Mouse (Mus musculus): ENCODE measurements at regions not wholly inside any gene's neighbourhood (a gene's known extent, or its start where the extent isn't known, plus 50 kb on each side); places are given as distances from the start of the nearest gene placed in this dataset.
"Not testable (repeated sequence)": the region's sequence is repeated elsewhere in the genome, so short reads cannot be mapped to it uniquely, and the experiment has no call there.

- DNase-seq (ENCODE audit: low spot score in 2 of 2): no peak
Measured at GRCm38 (mm10) chr12:5764445-5765170, 389.1 kb upstream of the Klhl29 start.

- DNase-seq (ENCODE audit: low spot score in 2 of 2): no peak
Measured at GRCm38 (mm10) chr12:5764026-5764425, 388.5 kb upstream of the Klhl29 start.

- peak; percentile 17 to 67 for DNase-seq (ENCODE audit: low spot score in 2 of 2)
Measured at GRCm38 (mm10) chr12:5762306-5762927, 386.9 kb upstream of the Klhl29 start.

- no peak for DNase-seq (ENCODE audit: low spot score in 2 of 2)
Measured at GRCm38 (mm10) chr12:5759485-5759884, 384.0 kb upstream of the Klhl29 start.

- no peak for DNase-seq (ENCODE audit: low spot score in 2 of 2)
Measured at GRCm38 (mm10) chr12:5757766-5758165, 382.3 kb upstream of the Klhl29 start.

GRCm38 (mm10) chr12:5757361-5757760 lies 381.9 kb upstream of the Klhl29 start:
- no peak for DNase-seq (ENCODE audit: low spot score in 2 of 2)

GRCm38 (mm10) chr12:5753831-5754230 lies 378.3 kb upstream of the Klhl29 start:
- no peak for DNase-seq (ENCODE audit: low spot score in 2 of 2)

- DNase-seq (ENCODE audit: low spot score in 2 of 2): no peak
Measured at GRCm38 (mm10) chr12:5744086-5744709, 368.7 kb upstream of the Klhl29 start.

GRCm38 (mm10) chr12:5736066-5736465 lies 360.6 kb upstream of the Klhl29 start:
- no peak for DNase-seq (ENCODE audit: low spot score in 2 of 2)

- no peak for DNase-seq (ENCODE audit: low spot score in 2 of 2)
Measured at GRCm38 (mm10) chr12:5734902-5735301, 359.4 kb upstream of the Klhl29 start.

GRCm38 (mm10) chr12:5723113-5723512 lies 347.6 kb upstream of the Klhl29 start:
- DNase-seq (ENCODE audit: low spot score in 2 of 2): no peak

GRCm38 (mm10) chr12:5717527-5717926 lies 342.0 kb upstream of the Klhl29 start:
- not testable (repeated sequence) for DNase-seq (ENCODE audit: low spot score in 2 of 2)

- no peak for DNase-seq (ENCODE audit: low spot score in 2 of 2)
Measured at GRCm38 (mm10) chr12:5698778-5699454, 323.4 kb upstream of the Klhl29 start.

GRCm38 (mm10) chr12:5682182-5682581 lies 306.7 kb upstream of the Klhl29 start:
- DNase-seq (ENCODE audit: low spot score in 2 of 2): no peak

GRCm38 (mm10) chr12:5678126-5678525 lies 302.6 kb upstream of the Klhl29 start:
- not testable (repeated sequence) for DNase-seq (ENCODE audit: low spot score in 2 of 2)

- DNase-seq (ENCODE audit: low spot score in 2 of 2): peak in 1 of 2 experiments; percentile 18
Measured at GRCm38 (mm10) chr12:5668486-5668885, 293.0 kb upstream of the Klhl29 start.

GRCm38 (mm10) chr12:5637571-5638275 lies 262.2 kb upstream of the Klhl29 start:
- DNase-seq (ENCODE audit: low spot score in 2 of 2): no peak

GRCm38 (mm10) chr12:5633971-5634370 lies 258.5 kb upstream of the Klhl29 start:
- DNase-seq (ENCODE audit: low spot score in 2 of 2): no peak

- no peak for DNase-seq (ENCODE audit: low spot score in 2 of 2)
Measured at GRCm38 (mm10) chr12:5601084-5601654, 225.7 kb upstream of the Klhl29 start.

- no peak for DNase-seq (ENCODE audit: low spot score in 2 of 2)
Measured at GRCm38 (mm10) chr12:5599426-5599825, 223.9 kb upstream of the Klhl29 start.

- no peak for DNase-seq (ENCODE audit: low spot score in 2 of 2)
Measured at GRCm38 (mm10) chr12:5598961-5599360, 223.5 kb upstream of the Klhl29 start.
